Comparison of ENCODE assay signal across 9 mouse cellular contexts in genomic region chr4:134372294-134372747, GRCm38 (mm10). TPM values are rescaled to one million over a fixed set of nuclear protein-coding genes. Genes with fewer than 3 reads are reported as not detected.
A peak's percentile ranks its signal among the peaks of the same experiment; 100 is the strongest.
DNase-seq lines count a peak whose midpoint lies in the region; ATAC-seq lines count a peak whose summit lies in the region.
"Had no signal": no experiment of that assay in that cellular context is flagged by ENCODE, and none has a peak within 500 bp of the region (broad histone marks: within the 10 kb centered on the region; RNA-seq: fewer than 3 reads in every experiment).

No protein-coding gene starts in this region.

- no peak overlapping the region for H3K27ac ChIP-seq in embryonic facial prominence, embryonic 14.5 days (replicated peaks; ENCODE audit: low read depth, low read length)
- no peak overlapping the region for H3K27ac ChIP-seq in limb, embryonic 15.5 days
- no peak overlapping the region for H3K27ac ChIP-seq in midbrain, embryonic 16.5 days (ENCODE audit: low read length)
- no peak overlapping the region for H3K27ac ChIP-seq in stomach, embryonic 14.5 days (ENCODE audit: low read length)

- H3K4me1 ChIP-seq in embryonic facial prominence, embryonic 14.5 days (ENCODE audit: control insufficient read depth, insufficient read depth, low read length): peaks cover 12% of the 10 kb centered on the region
- H3K4me1 ChIP-seq in limb, embryonic 15.5 days: peaks cover 35% of the 10 kb centered on the region
- H3K4me1 ChIP-seq in midbrain, embryonic 16.5 days (ENCODE audit: control insufficient read depth, insufficient read depth, low read length): peaks cover 9% of the 10 kb centered on the region
- peaks cover 17% of the 10 kb centered on the region for H3K4me1 ChIP-seq in stomach, embryonic 14.5 days (ENCODE audit: control insufficient read depth, insufficient read depth, low read length)

- peak; percentile 82 for ATAC-seq in embryonic facial prominence, embryonic 14.5 days (ENCODE audit: low read depth)
- 0 out of 2 replicates have a peak, but pooled peaks have one; percentile 61 for ATAC-seq in limb, embryonic 15.5 days (ENCODE audit: insufficient number of reproducible peaks, low FRiP score, low TSS enrichment, low read depth)
- peak; percentile 88 for ATAC-seq in midbrain, embryonic 16.5 days
- ATAC-seq in stomach, embryonic 14.5 days (ENCODE audit: insufficient number of reproducible peaks, insufficient read depth, low FRiP score, low read depth): peak; percentile 79

- peak; percentile 50 to 71 for DNase-seq in spleen, adult 18-20 months
- no peak for DNase-seq in spleen, adult 12 weeks (ENCODE audit: low spot score)
- DNase-seq in embryonic facial prominence, embryonic 14.5 days (ENCODE audit: low spot score): peak; percentile 86
- peak; percentile 65 for DNase-seq in heart, adult 8-10 months (ENCODE audit: low spot score)
- DNase-seq in kidney, adult 8-10 months: peak; percentile 77 to 84

- H3K9me3 ChIP-seq in embryonic facial prominence, embryonic 14.5 days (ENCODE audit: control insufficient read depth, low read length): no peaks in the 10 kb centered on the region
- no peaks in the 10 kb centered on the region for H3K9me3 ChIP-seq in limb, embryonic 15.5 days
- H3K9me3 ChIP-seq in midbrain, embryonic 16.5 days (replicated peaks; ENCODE audit: control insufficient read depth, low read length, poor library complexity, severe bottlenecking): no peaks in the 10 kb centered on the region
- no peaks in the 10 kb centered on the region for H3K9me3 ChIP-seq in stomach, embryonic 14.5 days (ENCODE audit: control insufficient read depth, low read depth, low read length)

- peaks cover 36% of the 10 kb centered on the region for H3K27me3 ChIP-seq in embryonic facial prominence, embryonic 14.5 days (replicated peaks; ENCODE audit: control insufficient read depth, insufficient read depth, low read length)
- H3K27me3 ChIP-seq in limb, embryonic 15.5 days: peaks cover 36% of the 10 kb centered on the region
- peaks cover 29% of the 10 kb centered on the region for H3K27me3 ChIP-seq in midbrain, embryonic 16.5 days (ENCODE audit: control insufficient read depth, insufficient read depth, low read depth, low read length)
- peaks cover 13% of the 10 kb centered on the region; the same call in 1 of the 2 replicates for H3K27me3 ChIP-seq in stomach, embryonic 14.5 days (ENCODE audit: control insufficient read depth, insufficient read depth, low read length)

- no peaks in the 10 kb centered on the region for H3K36me3 ChIP-seq in embryonic facial prominence, embryonic 14.5 days (ENCODE audit: control insufficient read depth, insufficient read depth, low read length)
- no peaks in the 10 kb centered on the region for H3K36me3 ChIP-seq in limb, embryonic 15.5 days
- no peaks in the 10 kb centered on the region for H3K36me3 ChIP-seq in midbrain, embryonic 16.5 days (ENCODE audit: control insufficient read depth, insufficient read depth, low read length)
- no peaks in the 10 kb centered on the region for H3K36me3 ChIP-seq in stomach, embryonic 14.5 days (ENCODE audit: control insufficient read depth, insufficient read depth, low read length)

- H3K9ac ChIP-seq in embryonic facial prominence, embryonic 14.5 days (ENCODE audit: low read depth, low read length): peak overlapping the region; percentile 50
- H3K9ac ChIP-seq in limb, embryonic 15.5 days: peak overlapping the region; percentile 33; the same call in 1 of the 2 replicates
- H3K9ac ChIP-seq in midbrain, embryonic 16.5 days (ENCODE audit: low read depth, low read length): peak overlapping the region; percentile 67
- peak overlapping the region; percentile 28; the same call in 1 of the 2 replicates for H3K9ac ChIP-seq in stomach, embryonic 14.5 days (replicated peaks; ENCODE audit: low read depth, low read length)

- H3K4me3 ChIP-seq in embryonic facial prominence, embryonic 14.5 days (ENCODE audit: low read depth, low read length): peak overlapping the region; percentile 52
- H3K4me3 ChIP-seq in limb, embryonic 15.5 days: peak overlapping the region; percentile 56
- H3K4me3 ChIP-seq in midbrain, embryonic 16.5 days (ENCODE audit: low read depth, low read length): peak overlapping the region; percentile 55
- peak overlapping the region; percentile 44 for H3K4me3 ChIP-seq in stomach, embryonic 14.5 days (ENCODE audit: low read depth, low read length)

- peak overlapping the region; percentile 91 for H3K4me2 ChIP-seq in embryonic facial prominence, embryonic 14.5 days (ENCODE audit: low read depth, low read length)
- peak overlapping the region; percentile 95 for H3K4me2 ChIP-seq in limb, embryonic 15.5 days
- peak overlapping the region; percentile 99 for H3K4me2 ChIP-seq in midbrain, embryonic 16.5 days (ENCODE audit: low read length)
- peak overlapping the region; percentile 98 for H3K4me2 ChIP-seq in stomach, embryonic 14.5 days (replicated peaks; ENCODE audit: low read depth, low read length)

- WGBS in embryonic facial prominence, embryonic 14.5 days: 1% methylated on average over 15 of the region's 16 CpGs
- WGBS in limb, embryonic 15.5 days: under 1% methylated on average over 16 of the region's 16 CpGs
- 0% methylated on average over 16 of the region's 16 CpGs for WGBS in midbrain, embryonic 16.5 days
- under 1% methylated on average over 16 of the region's 16 CpGs for WGBS in stomach, embryonic 14.5 days

RNA-seq across cellular contexts. Expression of gene Extl1, which starts 11.3 kb away (rescaled TPM):
- 3.1 and 3.6 TPM in 2 replicates for polyA plus RNA-seq in embryonic facial prominence, embryonic 14.5 days (2014; fragmentation: Nextera tagmentation; extraction: Ambion mirVana)
- 10 to 100 TPM; 20.5 to 28.9 (median 23.9) TPM for total RNA-seq in heart, adult 8-10 months (2022)
- 6.4 and 7.8 TPM in 2 replicates for polyA plus RNA-seq in limb, embryonic 15.5 days (2015; fragmentation: Nextera tagmentation; extraction: Ambion mirVana)
- polyA plus RNA-seq in midbrain, embryonic 16.5 days (2015; fragmentation: Nextera tagmentation; extraction: Ambion mirVana): 0.45 and 0.58 TPM in 2 replicates
- 0.64 and 0.98 TPM in 2 replicates for polyA plus RNA-seq in stomach, embryonic 14.5 days (2014; fragmentation: Nextera tagmentation; extraction: Ambion mirVana)

RNA-seq across cellular contexts. Expression of gene Pafah2, which starts 23.8 kb away (rescaled TPM):
- 11.8 and 12.5 TPM in 2 replicates for polyA plus RNA-seq in embryonic facial prominence, embryonic 14.5 days (2014; fragmentation: Nextera tagmentation; extraction: Ambion mirVana)
- 10 to 100 TPM in 1 of 4 experiments, 1 to 10 TPM in 3; 6.8 to 10.7 (median 9.1) TPM for total RNA-seq in heart, adult 8-10 months (2022)
- polyA plus RNA-seq in limb, embryonic 15.5 days (2015; fragmentation: Nextera tagmentation; extraction: Ambion mirVana): 20.7 and 20.8 TPM in 2 replicates
- 7.5 and 8.8 TPM in 2 replicates for polyA plus RNA-seq in midbrain, embryonic 16.5 days (2015; fragmentation: Nextera tagmentation; extraction: Ambion mirVana)
- polyA plus RNA-seq in stomach, embryonic 14.5 days (2014; fragmentation: Nextera tagmentation; extraction: Ambion mirVana): 13.8 and 15.1 TPM in 2 replicates

RNA-seq across cellular contexts. Expression of gene Slc30a2, which starts 29.3 kb away (rescaled TPM):
- polyA plus RNA-seq in embryonic facial prominence, embryonic 14.5 days (2014; fragmentation: Nextera tagmentation; extraction: Ambion mirVana): 0.13 and 0.42 TPM in 2 replicates
- total RNA-seq in heart, adult 8-10 months (2022): under 1 TPM; 0.32 to 0.94 (median 0.55) TPM
- polyA plus RNA-seq in limb, embryonic 15.5 days (2015; fragmentation: Nextera tagmentation; extraction: Ambion mirVana): 1.3 and 2.6 TPM in 2 replicates
- polyA plus RNA-seq in midbrain, embryonic 16.5 days (2015; fragmentation: Nextera tagmentation; extraction: Ambion mirVana): 0.26 and 0.30 TPM in 2 replicates
- polyA plus RNA-seq in stomach, embryonic 14.5 days (2014; fragmentation: Nextera tagmentation; extraction: Ambion mirVana): not detected in 2 replicates
- polyA plus RNA-seq: C2C12 had no signal

RNA-seq across cellular contexts. Expression of gene Trim63, which starts 57.4 kb away (rescaled TPM):
- 2.0 and 2.5 TPM in 2 replicates for polyA plus RNA-seq in embryonic facial prominence, embryonic 14.5 days (2014; fragmentation: Nextera tagmentation; extraction: Ambion mirVana)
- total RNA-seq in heart, adult 8-10 months (2022): 100 to 1,000 TPM; 164 to 261 (median 195) TPM
- polyA plus RNA-seq in limb, embryonic 15.5 days (2015; fragmentation: Nextera tagmentation; extraction: Ambion mirVana): 3.2 and 8.0 TPM in 2 replicates
- 0.45 and 0.62 TPM in 2 replicates for polyA plus RNA-seq in midbrain, embryonic 16.5 days (2015; fragmentation: Nextera tagmentation; extraction: Ambion mirVana)
- not detected in 2 replicates for polyA plus RNA-seq in stomach, embryonic 14.5 days (2014; fragmentation: Nextera tagmentation; extraction: Ambion mirVana)
